Mouse (Mus musculus) ES-E14 (cell line): ENCODE measurements at regions not wholly inside any gene's neighbourhood (a gene's known extent, or its start where the extent isn't known, plus 50 kb on each side); places are given as distances from the start of the nearest gene placed in this dataset.

Source experiments
- CHD2 ChIP-seq: IDR thresholded peaks from 2 replicates; pipeline ENCODE4 v1.6.1; 2014; ENCODE audit warnings: mild to moderate bottlenecking, low read depth, low read length, inconsistent platforms
- HCFC1 ChIP-seq: IDR thresholded peaks from 2 replicates; pipeline ENCODE4 v1.6.1; 2012; ENCODE audit warnings: low read length, inconsistent platforms, borderline replicate concordance; ENCODE audit not compliant: insufficient read depth
- MAFK ChIP-seq: IDR thresholded peaks from 2 replicates; pipeline ENCODE4 v1.6.1; 2014; ENCODE audit warnings: mild to moderate bottlenecking, low read depth, low read length, inconsistent platforms; ENCODE audit not compliant: insufficient read depth
- ZC3H11A ChIP-seq: IDR thresholded peaks from 2 replicates; pipeline ENCODE4 v1.6.1; 2012; ENCODE audit warnings: low read depth, mild to moderate bottlenecking, inconsistent platforms, low read length, borderline replicate concordance
- ZNF384 ChIP-seq: IDR thresholded peaks from 2 replicates; pipeline ENCODE4 v1.6.1; 2012; ENCODE audit warnings: low read depth, low read length, inconsistent platforms

DNA sequence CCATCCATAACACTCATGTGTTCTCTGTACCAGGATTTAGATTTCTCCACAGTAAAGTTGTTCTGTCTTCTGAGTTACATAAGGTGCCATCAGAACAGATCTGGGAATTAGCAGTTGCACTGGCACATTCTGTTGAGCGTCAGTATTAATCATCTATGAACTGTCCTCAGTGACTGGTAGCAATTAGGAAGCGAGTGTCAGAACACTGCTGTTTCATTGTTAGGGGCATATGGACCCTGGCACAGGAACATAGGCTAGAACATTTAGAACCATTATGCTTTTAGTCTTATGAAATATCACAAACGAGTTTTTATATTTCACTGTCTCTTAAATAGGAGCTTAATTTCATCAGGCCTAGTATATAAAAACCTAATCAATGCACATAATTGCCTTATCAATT, 367.7 kb upstream of the Manea start:
- no peak for TF ChIP-seq ZC3H11A
- TF ChIP-seq MAFK = no peak
- no peak for TF ChIP-seq ZNF384
- no peak for TF ChIP-seq CHD2
- TF ChIP-seq HCFC1 = no peak
